Mouse (Mus musculus) cerebellum, postnatal 14 days (tissue): ENCODE results near the gene Cckbr.
"Not testable (repeated sequence)": the region's sequence is repeated elsewhere in the genome, so short reads cannot be mapped to it uniquely, and the experiment has no call there.

Experiments used
- DNase-seq, 2 experiments: peaks; one replicate each; pipeline ENCODE4 v3.0.0; 2021; ENCODE audit warnings: mixed read lengths in 2 of 2

Cckbr gene

GRCm38 (mm10) chr7:105437979-105438772 lies 12.6 kb downstream of the Cckbr start:
- DNase-seq: no peak

- DNase-seq: no peak
Observed at GRCm38 (mm10) chr7:105441426-105441825, 15.9 kb downstream of the Cckbr start.

- no peak for DNase-seq
Observed at GRCm38 (mm10) chr7:105445076-105445475, 19.5 kb downstream of the Cckbr start.

GRCm38 (mm10) chr7:105453345-105453744 lies 27.8 kb downstream of the Cckbr start:
- DNase-seq: not testable (repeated sequence)

- DNase-seq: no peak
Observed at GRCm38 (mm10) chr7:105458546-105458945, 33.0 kb downstream of the Cckbr start.

GRCm38 (mm10) chr7:105465505-105465904 lies 40.0 kb downstream of the Cckbr start:
- DNase-seq: not testable (repeated sequence)

GRCm38 (mm10) chr7:105472607-105473006 lies 47.1 kb downstream of the Cckbr start:
- peak; percentile 11 to 16 for DNase-seq

- DNase-seq: no peak
Observed at GRCm38 (mm10) chr7:105474771-105475315, 49.3 kb downstream of the Cckbr start.

GRCm38 (mm10) chr7:105475396-105475949 lies 49.9 kb downstream of the Cckbr start:
- DNase-seq: no peak

- no peak for DNase-seq
Observed at GRCm38 (mm10) chr7:105476683-105477432, 51.3 kb downstream of the Cckbr start.

GRCm38 (mm10) chr7:105477433-105477700 lies 51.8 kb downstream of the Cckbr start:
- DNase-seq: no peak

GRCm38 (mm10) chr7:105477841-105478240 lies 52.3 kb downstream of the Cckbr start:
- DNase-seq: peak; percentile 61 to 70

- DNase-seq: no peak
Observed at GRCm38 (mm10) chr7:105478344-105478743, 52.8 kb downstream of the Cckbr start.

- DNase-seq: no peak
Observed at GRCm38 (mm10) chr7:105479232-105479631, 53.7 kb downstream of the Cckbr start.

GRCm38 (mm10) chr7:105480081-105480480 lies 54.5 kb downstream of the Cckbr start:
- DNase-seq: no peak

GRCm38 (mm10) chr7:105480561-105481504 lies 55.3 kb downstream of the Cckbr start:
- DNase-seq: peak; percentile 40 to 41

- DNase-seq: peak; percentile 74 to 75
Observed at GRCm38 (mm10) chr7:105481505-105482411, 56.2 kb downstream of the Cckbr start, which contains the start of gene Cavin3. Gene Cavin3, minus strand, starts transcription at chr7:105482300.

GRCm38 (mm10) chr7:105482426-105482825 lies 56.9 kb downstream of the Cckbr start:
- DNase-seq: peak in 1 of 2 experiments; percentile 16

GRCm38 (mm10) chr7:105485029-105485428 lies 59.5 kb downstream of the Cckbr start:
- DNase-seq: no peak

GRCm38 (mm10) chr7:105487104-105487876 lies 61.8 kb downstream of the Cckbr start:
- no peak for DNase-seq
